Mouse (Mus musculus): Measurements from ENCODE around the gene Inf2. TPM values are rescaled to one million over a fixed set of nuclear protein-coding genes. Genes with fewer than 3 reads are reported as not detected.

The Inf2 gene
- total and polyA plus RNA-seq, 3 experiments = 26.1 to 122 (median 55.7) TPM

GRCm38 (mm10) chr12:112661327-112661605 lies 72.7 kb downstream of the Inf2 start:
- no peaks in the 10 kb centered on the region for H3K4me1 ChIP-seq (ENCODE audit: control insufficient read depth in 1 of 2, insufficient read depth in 2 of 2, low read length in 2 of 2)
- no peak overlapping the region for H3K9ac ChIP-seq (ENCODE audit: control insufficient read depth, low read depth, low read length, poor library complexity, severe bottlenecking)
- no peak for DNase-seq (ENCODE audit: low read depth, low spot score)
- peaks cover 18% of the 10 kb centered on the region; the same call in 1 of the 2 replicates for H3K79me2 ChIP-seq (ENCODE audit: control insufficient read depth, insufficient read depth, low read length, poor library complexity)
- H3K9me3 ChIP-seq (replicated peaks; ENCODE audit: insufficient read depth, low read length) = no peaks in the 10 kb centered on the region
- peaks cover 0 to 49% of the 10 kb centered on the region in 2 experiments; a peak in 2 of 4 replicates for H3K36me3 ChIP-seq (ENCODE audit: control insufficient read depth in 1 of 2, insufficient read depth in 2 of 2, low read length in 2 of 2)
- no peaks in the 10 kb centered on the region for H3K27me3 ChIP-seq (ENCODE audit: control insufficient read depth in 1 of 2, insufficient read depth in 2 of 2, low read length in 2 of 2)
- no peak overlapping the region for H3K27ac ChIP-seq (ENCODE audit: control insufficient read depth, low read depth, low read length)
- TF ChIP-seq MXI1 (IDR thresholded peaks at IDR 0.05; ENCODE audit: low read depth, low read length) (no peak), MAZ (IDR thresholded peaks at IDR 0.05; ENCODE audit: low read depth, low read length) (no peak), E2F4 (IDR thresholded peaks at IDR 0.05; ENCODE audit: borderline replicate concordance, low read depth, low read length) (no peak)
- H3K4me3 ChIP-seq (ENCODE audit: control insufficient read depth in 1 of 2, insufficient read depth in 1 of 2, low read depth in 2 of 2, low read length in 2 of 2) = no peak overlapping the region

GRCm38 (mm10) chr12:112661851-112662250 lies 73.3 kb downstream of the Inf2 start:
- DNase-seq (ENCODE audit: low read depth, low spot score) = no peak
- Histone ChIP-seq H3K4me1 (ENCODE audit: control insufficient read depth in 1 of 2, insufficient read depth in 2 of 2, low read length in 2 of 2) (no peaks in the 10 kb centered on the region), H3K4me3 (ENCODE audit: control insufficient read depth in 1 of 2, insufficient read depth in 1 of 2, low read depth in 2 of 2, low read length in 2 of 2) (no peak overlapping the region), H3K27ac (ENCODE audit: control insufficient read depth, low read depth, low read length) (no peak overlapping the region), H3K9me3 (replicated peaks; ENCODE audit: insufficient read depth, low read length) (no peaks in the 10 kb centered on the region), H3K36me3 (ENCODE audit: control insufficient read depth in 1 of 2, insufficient read depth in 2 of 2, low read length in 2 of 2) (peaks cover 0 to 48% of the 10 kb centered on the region in 2 experiments; a peak in 2 of 4 replicates), H3K27me3 (ENCODE audit: control insufficient read depth in 1 of 2, insufficient read depth in 2 of 2, low read length in 2 of 2) (no peaks in the 10 kb centered on the region), H3K9ac (ENCODE audit: control insufficient read depth, low read depth, low read length, poor library complexity, severe bottlenecking) (no peak overlapping the region), H3K79me2 (ENCODE audit: control insufficient read depth, insufficient read depth, low read length, poor library complexity) (peaks cover 22% of the 10 kb centered on the region; the same call in 1 of the 2 replicates)
- no peak for TF ChIP-seq E2F4 (IDR thresholded peaks at IDR 0.05; ENCODE audit: borderline replicate concordance, low read depth, low read length)
- TF ChIP-seq MEF2A (IDR thresholded peaks at IDR 0.05; ENCODE audit: extremely low read depth, insufficient replicate concordance, low read depth, low read length, poor library complexity, severe bottlenecking) = no peak
- TF ChIP-seq JUND (IDR thresholded peaks at IDR 0.05; ENCODE audit: low read depth, low read length) = no peak
- TF ChIP-seq MXI1 (IDR thresholded peaks at IDR 0.05; ENCODE audit: low read depth, low read length) = no peak
- no peak for TF ChIP-seq ETS1 (IDR thresholded peaks at IDR 0.05; ENCODE audit: low read depth, low read length)
- no peak for TF ChIP-seq SIN3A (IDR thresholded peaks at IDR 0.05; ENCODE audit: low read length)
- TF ChIP-seq RAD21 (IDR thresholded peaks at IDR 0.05; ENCODE audit: low read depth, low read length) = no peak
- TF ChIP-seq MAX (IDR thresholded peaks at IDR 0.05; ENCODE audit: low read length) = no peak
- TF ChIP-seq RCOR1 (IDR thresholded peaks at IDR 0.05; ENCODE audit: low read depth, low read length) = no peak
- TF ChIP-seq TAL1 (IDR thresholded peaks at IDR 0.05; ENCODE audit: low read length) = no peak
- no peak for TF ChIP-seq POLR2AphosphoS5 (IDR thresholded peaks at IDR 0.05; ENCODE audit: borderline replicate concordance, low read depth, low read length)
- TF ChIP-seq ELF1 (IDR thresholded peaks at IDR 0.05; ENCODE audit: low read depth, low read length) = no peak
- no peak for TF ChIP-seq MAZ (IDR thresholded peaks at IDR 0.05; ENCODE audit: low read depth, low read length)
- no peak for TF ChIP-seq CHD2 (IDR thresholded peaks at IDR 0.05; ENCODE audit: low read length)
- TF ChIP-seq POLR2A (IDR thresholded peaks at IDR 0.05; ENCODE audit: control insufficient read depth in 1 of 2, insufficient read depth in 1 of 2, low read depth in 1 of 2, low read length in 2 of 2, poor library complexity in 1 of 2) = no peak

GRCm38 (mm10) chr12:112663303-112663702 lies 74.7 kb downstream of the Inf2 start:
- Histone ChIP-seq H3K4me1 (ENCODE audit: control insufficient read depth in 1 of 2, insufficient read depth in 2 of 2, low read length in 2 of 2) (no peaks in the 10 kb centered on the region), H3K36me3 (ENCODE audit: control insufficient read depth in 1 of 2, insufficient read depth in 2 of 2, low read length in 2 of 2) (peaks cover 0 to 42% of the 10 kb centered on the region in 2 experiments; a peak in 2 of 4 replicates), H3K9ac (ENCODE audit: control insufficient read depth, low read depth, low read length, poor library complexity, severe bottlenecking) (no peak overlapping the region), H3K27ac (ENCODE audit: control insufficient read depth, low read depth, low read length) (no peak overlapping the region), H3K27me3 (ENCODE audit: control insufficient read depth in 1 of 2, insufficient read depth in 2 of 2, low read length in 2 of 2) (no peaks in the 10 kb centered on the region), H3K9me3 (replicated peaks; ENCODE audit: insufficient read depth, low read length) (no peaks in the 10 kb centered on the region), H3K4me3 (ENCODE audit: control insufficient read depth in 1 of 2, insufficient read depth in 1 of 2, low read depth in 2 of 2, low read length in 2 of 2) (no peak overlapping the region), H3K79me2 (ENCODE audit: control insufficient read depth, insufficient read depth, low read length, poor library complexity) (peaks cover 32% of the 10 kb centered on the region)
- no peak for DNase-seq (ENCODE audit: low read depth, low spot score)
- TF ChIP-seq MEF2A (IDR thresholded peaks at IDR 0.05; ENCODE audit: extremely low read depth, insufficient replicate concordance, low read depth, low read length, poor library complexity, severe bottlenecking) (no peak), USF1 (IDR thresholded peaks at IDR 0.05; ENCODE audit: low read depth, low read length) (no peak), POLR2A (IDR thresholded peaks at IDR 0.05; ENCODE audit: control insufficient read depth in 1 of 2, insufficient read depth in 1 of 2, low read depth in 1 of 2, low read length in 2 of 2, poor library complexity in 1 of 2) (no peak), TBP (IDR thresholded peaks at IDR 0.05; ENCODE audit: low read depth, low read length) (no peak), MAX (IDR thresholded peaks at IDR 0.05; ENCODE audit: low read length) (no peak), KAT2A (conservative IDR thresholded peaks at IDR 0.05; ENCODE audit: low read depth, low read length) (no peak), CHD1 (IDR thresholded peaks at IDR 0.05; ENCODE audit: low read depth, low read length) (no peak), RCOR1 (IDR thresholded peaks at IDR 0.05; ENCODE audit: low read depth, low read length) (no peak), BHLHE40 (IDR thresholded peaks at IDR 0.05; ENCODE audit: borderline replicate concordance, low read depth, low read length) (no peak), ETS1 (IDR thresholded peaks at IDR 0.05; ENCODE audit: low read depth, low read length) (no peak), SMC3 (IDR thresholded peaks at IDR 0.05; ENCODE audit: low read depth, low read length) (no peak), MAFK (IDR thresholded peaks at IDR 0.05; ENCODE audit: borderline replicate concordance, low read depth, low read length) (no peak), POLR2AphosphoS5 (IDR thresholded peaks at IDR 0.05; ENCODE audit: borderline replicate concordance, low read depth, low read length) (no peak), NELFE (IDR thresholded peaks at IDR 0.05; ENCODE audit: low read depth, low read length) (no peak), ZNF384 (IDR thresholded peaks at IDR 0.05; ENCODE audit: low read depth, low read length) (no peak), RAD21 (IDR thresholded peaks at IDR 0.05; ENCODE audit: low read depth, low read length) (no peak), UBTF (IDR thresholded peaks at IDR 0.05; ENCODE audit: borderline replicate concordance, insufficient read depth, low read depth, low read length) (no peak), JUND (IDR thresholded peaks at IDR 0.05; ENCODE audit: low read depth, low read length) (no peak)

Measured in MEL (cell line).